Mouse (Mus musculus): ENCODE results near the gene Cit.

GRCm38 (mm10) chr5:115976446-115976845 is 131.4 kb downstream of the Cit start:
- TF ChIP-seq CTCF (IDR thresholded peaks at IDR 0.05; ENCODE audit: control insufficient read depth, insufficient read depth, insufficient replicate concordance, low read depth, low read length) (no peak), POLR2A (IDR thresholded peaks at IDR 0.05; ENCODE audit: control insufficient read depth, low read depth, low read length) (no peak)

Data from testis, adult 2 months (tissue).